Mouse (Mus musculus) CH12.LX (cell line): ENCODE measurements around the gene Timeless. TPM values are rescaled to one million over a fixed set of nuclear protein-coding genes. Genes with fewer than 3 reads are reported as not detected.

Experiments used
- DNase-seq: peaks from one replicate; pipeline ENCODE4 v3.0.0-alpha.2; 2013; ENCODE audit errors: extremely low read depth
- H3K27ac ChIP-seq: 2 replicates; pipeline ENCODE4 v1.5.1; 2012; ENCODE audit warnings: low read depth, mild to moderate bottlenecking, control low read depth, moderate library complexity; ENCODE audit not compliant: insufficient read depth
- H3K27me3 ChIP-seq: replicated peaks from 2 replicates; pipeline ENCODE3; 2012; ENCODE audit warnings: inconsistent platforms
- H3K36me3 ChIP-seq, 2 experiments: replicated peaks in 1 of 2; 2 replicates each; pipeline versions ENCODE3 to v1.6.1; 2012; ENCODE audit warnings: inconsistent platforms in 1 of 2, low read length in 1 of 2, mild to moderate bottlenecking in 1 of 2, mixed read lengths in 1 of 2, moderate library complexity in 1 of 2; ENCODE audit not compliant: control insufficient read depth in 1 of 2, insufficient read depth in 1 of 2
- H3K4me1 ChIP-seq, 2 experiments: 2 replicates each; pipeline ENCODE4 v1.6.1; 2012; ENCODE audit warnings: inconsistent platforms in 1 of 2, moderate library complexity in 1 of 2; ENCODE audit not compliant: insufficient read depth in 2 of 2, control insufficient read depth in 1 of 2
- H3K4me2 ChIP-seq: 2 replicates; pipeline ENCODE4 v1.6.1; 2012; ENCODE audit warnings: low read depth, mild to moderate bottlenecking, control low read depth; ENCODE audit not compliant: poor library complexity, insufficient read depth, severe bottlenecking
- H3K4me3 ChIP-seq, 3 experiments: fragments of 150-350 bp in 1 of 3; sonication (generic) in 1 of 3; replicated peaks in 1 of 3; 2 replicates each; pipeline versions ENCODE3 to v1.5.1; 2011 to 2012; ENCODE audit warnings: low read depth in 2 of 3, low read length in 2 of 3, mild to moderate bottlenecking in 2 of 3, moderate library complexity in 2 of 3, control low read depth in 1 of 3, improper control_type of control experiment in 1 of 3, inconsistent platforms in 1 of 3, mixed read lengths in 1 of 3; ENCODE audit not compliant: poor library complexity in 1 of 3
- H3K79me2 ChIP-seq: replicated peaks from 2 replicates; pipeline ENCODE4 v1.6.1; 2012; ENCODE audit warnings: mild to moderate bottlenecking, moderate library complexity; ENCODE audit not compliant: control insufficient read depth, poor library complexity, insufficient read depth, severe bottlenecking; ENCODE audit errors: extremely low read depth
- H3K9ac ChIP-seq: 2 replicates; pipeline ENCODE4 v1.6.1; 2012; ENCODE audit warnings: low read depth, mild to moderate bottlenecking, control low read depth, moderate library complexity; ENCODE audit not compliant: insufficient read depth
- H3K9me3 ChIP-seq: replicated peaks from 2 replicates; pipeline ENCODE3; 2012; ENCODE audit warnings: low read length, inconsistent platforms, mixed read lengths
- BHLHE40 ChIP-seq: IDR thresholded peaks from 2 replicates; pipeline ENCODE4 v1.6.1; 2011; ENCODE audit warnings: mild to moderate bottlenecking, low read depth, low read length, improper control_type of control experiment
- E2F4 ChIP-seq: IDR thresholded peaks from 2 replicates; pipeline ENCODE4 v1.6.1; 2011; ENCODE audit warnings: low read depth, low read length, improper control_type of control experiment; ENCODE audit not compliant: insufficient replicate concordance
- ELF1 ChIP-seq: IDR thresholded peaks from 2 replicates; pipeline ENCODE4 v1.6.1; 2014; ENCODE audit warnings: low read depth, mild to moderate bottlenecking, inconsistent platforms, low read length, improper control_type of control experiment
- GABPA ChIP-seq: IDR thresholded peaks from 2 replicates; pipeline ENCODE4 v1.6.1; 2012; ENCODE audit warnings: low read depth, low read length, improper control_type of control experiment, inconsistent platforms; ENCODE audit not compliant: insufficient replicate concordance
- IRF4 ChIP-seq: IDR thresholded peaks from 2 replicates; pipeline ENCODE4 v1.6.1; 2014; ENCODE audit warnings: low read depth, mild to moderate bottlenecking, inconsistent platforms, low read length, improper control_type of control experiment
- JUND ChIP-seq: conservative IDR thresholded peaks from 2 replicates; pipeline ENCODE4 v1.6.1; 2011; ENCODE audit warnings: low read depth, low read length, improper control_type of control experiment
- KAT2A ChIP-seq: IDR thresholded peaks from 2 replicates; pipeline ENCODE4 v1.6.1; 2012; ENCODE audit warnings: low read length, improper control_type of control experiment, inconsistent platforms; ENCODE audit not compliant: insufficient replicate concordance
- MEF2A ChIP-seq: IDR thresholded peaks from 2 replicates; pipeline ENCODE4 v1.6.1; 2014; ENCODE audit warnings: low read depth, mild to moderate bottlenecking, inconsistent platforms, low read length, improper control_type of control experiment, borderline replicate concordance
- MXI1 ChIP-seq: IDR thresholded peaks from 2 replicates; pipeline ENCODE4 v1.6.1; 2011; ENCODE audit warnings: mild to moderate bottlenecking, low read depth, low read length, improper control_type of control experiment
- MYC ChIP-seq: IDR thresholded peaks from 2 replicates; pipeline ENCODE4 v1.6.1; 2011; ENCODE audit warnings: low read depth, mild to moderate bottlenecking, improper control_type of control experiment, low read length
- NRF1 ChIP-seq: IDR thresholded peaks from 2 replicates; pipeline ENCODE4 v1.6.1; 2014; ENCODE audit warnings: low read depth, mild to moderate bottlenecking, inconsistent platforms, low read length, improper control_type of control experiment, moderate library complexity
- PAX5 ChIP-seq: IDR thresholded peaks from 2 replicates; pipeline ENCODE4 v1.6.1; 2012; ENCODE audit warnings: low read length, inconsistent platforms, mixed read lengths
- POLR2A ChIP-seq: IDR thresholded peaks from 2 replicates; pipeline ENCODE4 v1.6.1; 2011; ENCODE audit warnings: low read depth, mild to moderate bottlenecking, improper control_type of control experiment, low read length
- POLR2AphosphoS2 ChIP-seq: IDR thresholded peaks from 2 replicates; pipeline ENCODE4 v1.6.1; 2011; ENCODE audit warnings: low read depth, low read length, improper control_type of control experiment
- RAD21 ChIP-seq: IDR thresholded peaks from 2 replicates; pipeline ENCODE4 v1.6.1; 2011; ENCODE audit warnings: low read depth, mild to moderate bottlenecking, low read length, improper control_type of control experiment, moderate library complexity
- RCOR1 ChIP-seq: conservative IDR thresholded peaks from 2 replicates; pipeline ENCODE4 v1.6.1; 2012; ENCODE audit warnings: low read depth, mild to moderate bottlenecking, inconsistent platforms, low read length, improper control_type of control experiment
- SMC3 ChIP-seq: IDR thresholded peaks from 2 replicates; pipeline ENCODE4 v1.6.1; 2011; ENCODE audit warnings: low read depth, low read length, improper control_type of control experiment
- USF2 ChIP-seq: conservative IDR thresholded peaks from 2 replicates; pipeline ENCODE4 v1.6.1; 2011; ENCODE audit warnings: low read depth, low read length, improper control_type of control experiment
- ZC3H11A ChIP-seq: IDR thresholded peaks from 2 replicates; pipeline ENCODE4 v1.6.1; 2012; ENCODE audit warnings: low read depth, mild to moderate bottlenecking, inconsistent platforms, low read length, improper control_type of control experiment
- ZKSCAN1 ChIP-seq: IDR thresholded peaks from 2 replicates; pipeline ENCODE4 v1.6.1; 2012; ENCODE audit warnings: low read depth, inconsistent platforms, low read length, improper control_type of control experiment, borderline replicate concordance
- ZMIZ1 ChIP-seq: IDR thresholded peaks from 2 replicates; pipeline ENCODE4 v1.6.1; 2012; ENCODE audit warnings: low read depth, mild to moderate bottlenecking, inconsistent platforms, low read length, improper control_type of control experiment
- ZNF384 ChIP-seq: IDR thresholded peaks from 2 replicates; pipeline ENCODE4 v1.6.1; 2012; ENCODE audit warnings: low read depth, low read length, improper control_type of control experiment, inconsistent platforms
- dilution Hi-C: fragments of 300-500 bp; cut with MboI; formaldehyde crosslinking; loops from 2 replicates; pipeline ENCODE4 v1.14.3; 2020; ENCODE audit warnings: low sequenced_read_pairs; ENCODE audit not compliant: extremely low pct_unique_long_range_greater_than_20kb, extremely low pct_ligation_motif_present
- in situ Hi-C: fragments of 300-500 bp; cut with MboI; formaldehyde crosslinking; loops from 3 replicates; pipeline ENCODE4 v1.14.3; 2019; ENCODE audit warnings: low sequenced_read_pairs, low pct_ligation_motif_present, low pct_unique_long_range_greater_than_20kb, mixed read lengths
- polyA plus RNA-seq: library from polyadenylated mRNA; unstranded; fragments of >175 nt; gene quantifications from 2 replicates; pipeline ENCODE4 v1.2.1, GENCODE M21; 2012; ENCODE audit warnings: low read depth; ENCODE audit not compliant: insufficient read length
- total RNA-seq, 2 experiments: library from RNA; depleted of rRNA; stranded (reverse); fragments of 300-350 nt in 1 of 2; fragments of >200 nt in 1 of 2; gene quantifications; 2 replicates each; pipeline ENCODE4 v1.2.3; 2012 to 2014

The Timeless gene
- total and polyA plus RNA-seq, 3 experiments: 31.7 to 65.9 (median 47.2) TPM

- Histone ChIP-seq H3K79me2 (peaks cover 1% of the 10 kb centered on the region), H3K4me3 (no peak overlapping the region), H3K4me2 (no peak overlapping the region), H3K4me1 (peaks cover 14 to 49% of the 10 kb centered on the region in 2 experiments), H3K36me3 (peaks cover 3 to 31% of the 10 kb centered on the region in 2 experiments), H3K9ac (no peak overlapping the region), H3K27me3 (no peaks in the 10 kb centered on the region), H3K27ac (no peak overlapping the region), H3K9me3 (no peaks in the 10 kb centered on the region)
- dilution Hi-C loops (no loop called here), in situ Hi-C loops (no loop called here)
- TF ChIP-seq ZKSCAN1 (no peak), POLR2AphosphoS2 (no peak), NRF1 (no peak), MEF2A (no peak), POLR2A (no peak), E2F4 (no peak), RAD21 (no peak), ZMIZ1 (no peak), JUND (no peak), RCOR1 (no peak), KAT2A (no peak), GABPA (no peak), MXI1 (no peak), MYC (no peak), ELF1 (no peak), BHLHE40 (no peak), SMC3 (no peak), ZNF384 (no peak), IRF4 (no peak), USF2 (no peak)
- no peak for DNase-seq
Measured at GRCm38 (mm10) chr10:128204941-128205340, 26.9 kb upstream of the Timeless start.

- peaks cover 3 to 33% of the 10 kb centered on the region in 2 experiments for H3K36me3 ChIP-seq
- H3K4me2 ChIP-seq: no peak overlapping the region
- H3K4me1 ChIP-seq: peaks cover 9 to 48% of the 10 kb centered on the region in 2 experiments
- no peak overlapping the region for H3K27ac ChIP-seq
- H3K79me2 ChIP-seq: peaks cover 16% of the 10 kb centered on the region
- dilution Hi-C loops: no loop called here
- no peak overlapping the region for H3K4me3 ChIP-seq
- in situ Hi-C loops: no loop called here
- no peaks in the 10 kb centered on the region for H3K27me3 ChIP-seq
- no peak for DNase-seq
- TF ChIP-seq PAX5 (no peak), ZC3H11A (no peak), RCOR1 (no peak)
- H3K9me3 ChIP-seq: no peaks in the 10 kb centered on the region
- H3K9ac ChIP-seq: no peak overlapping the region
Measured at GRCm38 (mm10) chr10:128208326-128208725, 23.5 kb upstream of the Timeless start.
